Mouse (Mus musculus): Measurements from ENCODE around the gene Nptx2. TPM values are rescaled to one million over a fixed set of nuclear protein-coding genes. Genes with fewer than 3 reads are reported as not detected.

Nptx2 gene
- total and polyA plus RNA-seq, 3 experiments = not detected

GRCm38 (mm10) chr5:144557363-144557762, 11.7 kb downstream of the Nptx2 start:
- no peaks in the 10 kb centered on the region for H3K79me2 ChIP-seq (ENCODE audit: control insufficient read depth, insufficient read depth, low read length, poor library complexity)
- no peak for DNase-seq (ENCODE audit: low read depth, low spot score)
- no peaks in the 10 kb centered on the region for H3K27me3 ChIP-seq (ENCODE audit: control insufficient read depth in 1 of 2, insufficient read depth in 2 of 2, low read length in 2 of 2)
- no peak overlapping the region for H3K27ac ChIP-seq (ENCODE audit: control insufficient read depth, low read depth, low read length)
- no peak overlapping the region for H3K4me3 ChIP-seq (ENCODE audit: control insufficient read depth in 1 of 2, insufficient read depth in 1 of 2, low read depth in 2 of 2, low read length in 2 of 2)
- no peak overlapping the region for H3K9ac ChIP-seq (ENCODE audit: control insufficient read depth, low read depth, low read length, poor library complexity, severe bottlenecking)
- H3K9me3 ChIP-seq (replicated peaks; ENCODE audit: insufficient read depth, low read length) = no peaks in the 10 kb centered on the region
- no peaks in the 10 kb centered on the region for H3K4me1 ChIP-seq (ENCODE audit: control insufficient read depth in 1 of 2, insufficient read depth in 2 of 2, low read length in 2 of 2)
- H3K36me3 ChIP-seq (ENCODE audit: control insufficient read depth in 1 of 2, insufficient read depth in 2 of 2, low read length in 2 of 2) = no peaks in the 10 kb centered on the region
- TF ChIP-seq TAL1 (IDR thresholded peaks at IDR 0.05; ENCODE audit: low read length) = no peak
- TF ChIP-seq NELFE (IDR thresholded peaks at IDR 0.05; ENCODE audit: low read depth, low read length) = no peak
- no peak for TF ChIP-seq USF2 (IDR thresholded peaks at IDR 0.05; ENCODE audit: borderline replicate concordance in 1 of 2, insufficient read depth in 1 of 2, low read depth in 1 of 2, low read length in 2 of 2)
- no peak for TF ChIP-seq TCF12 (IDR thresholded peaks at IDR 0.05; ENCODE audit: low read depth, low read length)
- TF ChIP-seq RAD21 (IDR thresholded peaks at IDR 0.05; ENCODE audit: low read depth, low read length) = no peak
- no peak for TF ChIP-seq ZKSCAN1 (IDR thresholded peaks at IDR 0.05; ENCODE audit: low read depth, low read length)
- TF ChIP-seq ELF1 (IDR thresholded peaks at IDR 0.05; ENCODE audit: low read depth, low read length) = no peak
- no peak for TF ChIP-seq CTCF (IDR thresholded peaks at IDR 0.05 in 2 of 3, conservative IDR thresholded peaks at IDR 0.05 in 1 of 3; ENCODE audit: control insufficient read depth in 1 of 3, insufficient read depth in 1 of 3, low read depth in 2 of 3, low read length in 3 of 3, poor library complexity in 1 of 3, severe bottlenecking in 1 of 3)
- TF ChIP-seq JUND (IDR thresholded peaks at IDR 0.05; ENCODE audit: low read depth, low read length) = no peak
- no peak for TF ChIP-seq MYC (IDR thresholded peaks at IDR 0.05; ENCODE audit: low read depth, low read length)
- no peak for TF ChIP-seq ZNF384 (IDR thresholded peaks at IDR 0.05; ENCODE audit: low read depth, low read length)
- no peak for TF ChIP-seq ETS1 (IDR thresholded peaks at IDR 0.05; ENCODE audit: low read depth, low read length)
- no peak for TF ChIP-seq CHD1 (IDR thresholded peaks at IDR 0.05; ENCODE audit: low read depth, low read length)
- no peak for TF ChIP-seq MAX (IDR thresholded peaks at IDR 0.05; ENCODE audit: low read length)
- TF ChIP-seq ZC3H11A (IDR thresholded peaks at IDR 0.05; ENCODE audit: low read depth, low read length) = no peak
- no peak for TF ChIP-seq RCOR1 (IDR thresholded peaks at IDR 0.05; ENCODE audit: low read depth, low read length)
- no peak for TF ChIP-seq MEF2A (IDR thresholded peaks at IDR 0.05; ENCODE audit: extremely low read depth, insufficient replicate concordance, low read depth, low read length, poor library complexity, severe bottlenecking)

GRCm38 (mm10) chr5:144558481-144558880, 12.8 kb downstream of the Nptx2 start:
- no peak overlapping the region for H3K27ac ChIP-seq (ENCODE audit: control insufficient read depth, low read depth, low read length)
- H3K36me3 ChIP-seq (ENCODE audit: control insufficient read depth in 1 of 2, insufficient read depth in 2 of 2, low read length in 2 of 2) = no peaks in the 10 kb centered on the region
- no peak overlapping the region for H3K4me3 ChIP-seq (ENCODE audit: control insufficient read depth in 1 of 2, insufficient read depth in 1 of 2, low read depth in 2 of 2, low read length in 2 of 2)
- H3K9ac ChIP-seq (ENCODE audit: control insufficient read depth, low read depth, low read length, poor library complexity, severe bottlenecking) = no peak overlapping the region
- TF ChIP-seq KAT2A (conservative IDR thresholded peaks at IDR 0.05; ENCODE audit: low read depth, low read length) (no peak), MYB (IDR thresholded peaks at IDR 0.05; ENCODE audit: low read depth, low read length) (no peak)
- no peak for DNase-seq (ENCODE audit: low read depth, low spot score)
- no peaks in the 10 kb centered on the region for H3K9me3 ChIP-seq (replicated peaks; ENCODE audit: insufficient read depth, low read length)
- no peaks in the 10 kb centered on the region for H3K79me2 ChIP-seq (ENCODE audit: control insufficient read depth, insufficient read depth, low read length, poor library complexity)
- no peaks in the 10 kb centered on the region for H3K27me3 ChIP-seq (ENCODE audit: control insufficient read depth in 1 of 2, insufficient read depth in 2 of 2, low read length in 2 of 2)
- no peaks in the 10 kb centered on the region for H3K4me1 ChIP-seq (ENCODE audit: control insufficient read depth in 1 of 2, insufficient read depth in 2 of 2, low read length in 2 of 2)

All from MEL (cell line).